Mouse (Mus musculus) midbrain, embryonic 10.5 days (tissue): ENCODE measurements around the gene Nsun4. TPM values are rescaled to one million over a fixed set of nuclear protein-coding genes. Genes with fewer than 3 reads are reported as not detected.

Experiments
- DNase-seq: peaks from one replicate; pipeline ENCODE4 v3.0.0-alpha.2; 2017; ENCODE audit warnings: low spot score
- H3K27ac ChIP-seq: fragments of 300-500 bp; sonication (generic); replicated peaks from 2 replicates; pipeline ENCODE4 v1.5.1; 2016; ENCODE audit warnings: mild to moderate bottlenecking
- H3K27me3 ChIP-seq: fragments of 300-500 bp; sonication (generic); 2 replicates; pipeline ENCODE4 v1.6.1; 2016; ENCODE audit warnings: low read depth, mild to moderate bottlenecking; ENCODE audit not compliant: poor library complexity, severe bottlenecking
- H3K36me3 ChIP-seq: fragments of 300-500 bp; sonication (generic); 2 replicates; pipeline ENCODE4 v1.6.1; 2016; ENCODE audit warnings: mild to moderate bottlenecking, moderate library complexity
- H3K4me1 ChIP-seq: fragments of 300-500 bp; sonication (generic); 2 replicates; pipeline ENCODE4 v1.6.1; 2016
- H3K4me3 ChIP-seq: fragments of 300-500 bp; sonication (generic); 2 replicates; pipeline ENCODE4 v1.5.1; 2016; ENCODE audit warnings: mild to moderate bottlenecking, moderate library complexity
- H3K9me3 ChIP-seq: fragments of 300-500 bp; sonication (generic); replicated peaks from 2 replicates; pipeline ENCODE4 v1.6.1; 2016; ENCODE audit warnings: mild to moderate bottlenecking
- WGBS: fragments of 180-500 bp; shearing (Covaris S2); methylation state at CpG from one replicate; pipeline ENCODE4 v1.1.7; 2016; 5-methylcytosine and 5-hydroxymethylcytosine counted together
- polyA plus RNA-seq: library from polyadenylated mRNA; unstranded; fragments of >200 nt; fragmentation: Nextera tagmentation; extraction: Ambion mirVana; gene quantifications from 2 replicates; pipeline ENCODE4 v1.2.1, GENCODE M21; 2016

Gene Nsun4
- polyA plus RNA-seq, 1 experiment from 2014 or later: 20.4 TPM

GRCm38 (mm10) chr4:116032906-116033305 is 20.8 kb downstream of the Nsun4 start:
- WGBS: 90% methylated on average over 9 of the region's 9 CpGs
- DNase-seq: no peak

GRCm38 (mm10) chr4:116017902-116018746 is 35.6 kb downstream of the Nsun4 start, which contains the start of gene Faah:
Gene Faah (minus strand): TSS chr4:116017926.
- Histone ChIP-seq H3K4me1 (peaks cover 26% of the 10 kb centered on the region), H3K9me3 (no peaks in the 10 kb centered on the region), H3K36me3 (no peaks in the 10 kb centered on the region), H3K27ac (peak within 1 kb of the TSS; percentile 84), H3K4me3 (peak within 1 kb of the TSS; percentile 79), H3K27me3 (peaks cover 81% of the 10 kb centered on the region)
- DNase-seq: no peak
- 6% methylated on average over 18 of the region's 18 CpGs for WGBS

More at GRCm38 (mm10) chr4:116032906-116033305, 20.8 kb downstream of the Nsun4 start:
- H3K36me3 ChIP-seq: peaks cover 55% of the 10 kb centered on the region
- no peaks in the 10 kb centered on the region for H3K4me1 ChIP-seq
- H3K27ac ChIP-seq: no peak overlapping the region
- H3K27me3 ChIP-seq: no peaks in the 10 kb centered on the region
- H3K9me3 ChIP-seq: no peaks in the 10 kb centered on the region
- no peak overlapping the region for H3K4me3 ChIP-seq

GRCm38 (mm10) chr4:116017300-116017901 is 36.3 kb downstream of the Nsun4 start:
- H3K4me3 ChIP-seq: peak overlapping the region; percentile 79
- peak overlapping the region; percentile 84 for H3K27ac ChIP-seq
- WGBS: under 1% methylated on average over 60 of the region's 60 CpGs
- H3K27me3 ChIP-seq: peaks cover 78% of the 10 kb centered on the region
- DNase-seq: peak; percentile 89
- peaks cover 26% of the 10 kb centered on the region for H3K4me1 ChIP-seq
- no peaks in the 10 kb centered on the region for H3K36me3 ChIP-seq
- H3K9me3 ChIP-seq: no peaks in the 10 kb centered on the region

GRCm38 (mm10) chr4:116016862-116017299 is 36.8 kb downstream of the Nsun4 start:
- H3K27ac ChIP-seq: peak overlapping the region; percentile 84
- H3K4me1 ChIP-seq: peaks cover 26% of the 10 kb centered on the region
- 11% methylated on average over 16 of the region's 16 CpGs for WGBS
- H3K36me3 ChIP-seq: no peaks in the 10 kb centered on the region
- DNase-seq: no peak
- H3K27me3 ChIP-seq: peaks cover 74% of the 10 kb centered on the region
- no peaks in the 10 kb centered on the region for H3K9me3 ChIP-seq
- H3K4me3 ChIP-seq: peak overlapping the region; percentile 79

- H3K27me3 ChIP-seq: peaks cover 74% of the 10 kb centered on the region
- WGBS: 69% methylated on average over 3 of the region's 3 CpGs
Measured at GRCm38 (mm10) chr4:116016396-116016795, 37.3 kb downstream of the Nsun4 start.

GRCm38 (mm10) chr4:116015996-116016395 is 37.7 kb downstream of the Nsun4 start:
- WGBS: 73% methylated on average over 8 of the region's 8 CpGs
- peaks cover 74% of the 10 kb centered on the region for H3K27me3 ChIP-seq

More at GRCm38 (mm10) chr4:116016396-116016795, 37.3 kb downstream of the Nsun4 start:
- H3K4me3 ChIP-seq: peak overlapping the region; percentile 79
- H3K27ac ChIP-seq: no peak overlapping the region
- DNase-seq: no peak
- H3K9me3 ChIP-seq: no peaks in the 10 kb centered on the region
- H3K4me1 ChIP-seq: peaks cover 26% of the 10 kb centered on the region
- no peaks in the 10 kb centered on the region for H3K36me3 ChIP-seq

GRCm38 (mm10) chr4:116015502-116015901 is 38.2 kb downstream of the Nsun4 start:
- no peaks in the 10 kb centered on the region for H3K9me3 ChIP-seq
- WGBS: 85% methylated on average over 5 of the region's 5 CpGs
- DNase-seq: no peak
- peaks cover 26% of the 10 kb centered on the region for H3K4me1 ChIP-seq
- H3K27ac ChIP-seq: no peak overlapping the region
- no peak overlapping the region for H3K4me3 ChIP-seq
- no peaks in the 10 kb centered on the region for H3K36me3 ChIP-seq
- peaks cover 74% of the 10 kb centered on the region for H3K27me3 ChIP-seq

More at GRCm38 (mm10) chr4:116015996-116016395, 37.7 kb downstream of the Nsun4 start:
- Histone ChIP-seq H3K27ac (no peak overlapping the region), H3K4me1 (peaks cover 26% of the 10 kb centered on the region), H3K9me3 (no peaks in the 10 kb centered on the region), H3K4me3 (no peak overlapping the region), H3K36me3 (no peaks in the 10 kb centered on the region)
- DNase-seq: no peak

- Histone ChIP-seq H3K27me3 (peaks cover 46% of the 10 kb centered on the region), H3K27ac (no peak overlapping the region), H3K9me3 (no peaks in the 10 kb centered on the region), H3K36me3 (no peaks in the 10 kb centered on the region), H3K4me1 (no peaks in the 10 kb centered on the region), H3K4me3 (no peak overlapping the region)
- WGBS: 83% methylated on average over 8 of the region's 8 CpGs
- DNase-seq: no peak
Measured at GRCm38 (mm10) chr4:116010186-116010585, 43.5 kb downstream of the Nsun4 start.

- Histone ChIP-seq H3K9me3 (no peaks in the 10 kb centered on the region), H3K4me3 (no peak overlapping the region), H3K27me3 (peaks cover 27% of the 10 kb centered on the region), H3K27ac (no peak overlapping the region), H3K4me1 (peaks cover 8% of the 10 kb centered on the region), H3K36me3 (no peaks in the 10 kb centered on the region)
- WGBS: 69% methylated on average over 4 of the region's 4 CpGs
- DNase-seq: no peak
Measured at GRCm38 (mm10) chr4:116001206-116001605, 52.5 kb downstream of the Nsun4 start.

GRCm38 (mm10) chr4:116000671-116001070 is 53.0 kb downstream of the Nsun4 start:
- no peak for DNase-seq
- no peaks in the 10 kb centered on the region for H3K36me3 ChIP-seq
- WGBS: 45% methylated on average over 6 of the region's 6 CpGs
- no peak overlapping the region for H3K4me3 ChIP-seq
- peaks cover 26% of the 10 kb centered on the region for H3K27me3 ChIP-seq
- peaks cover 8% of the 10 kb centered on the region for H3K4me1 ChIP-seq
- H3K27ac ChIP-seq: no peak overlapping the region
- H3K9me3 ChIP-seq: no peaks in the 10 kb centered on the region

GRCm38 (mm10) chr4:115996729-115997128 is 56.9 kb downstream of the Nsun4 start:
- H3K27me3 ChIP-seq: no peaks in the 10 kb centered on the region; the same call in 1 of the 2 replicates
- H3K9me3 ChIP-seq: no peaks in the 10 kb centered on the region; the same call in 1 of the 2 replicates
- DNase-seq: no peak
- no peaks in the 10 kb centered on the region; the same call in 1 of the 2 replicates for H3K4me1 ChIP-seq
- no peak overlapping the region for H3K4me3 ChIP-seq
- H3K36me3 ChIP-seq: no peaks in the 10 kb centered on the region
- H3K27ac ChIP-seq: no peak overlapping the region
- 80% methylated on average over 4 of the region's 4 CpGs for WGBS

- Histone ChIP-seq H3K9me3 (peaks cover 5% of the 10 kb centered on the region; the same call in 1 of the 2 replicates), H3K27me3 (no peaks in the 10 kb centered on the region), H3K4me3 (no peak overlapping the region), H3K36me3 (no peaks in the 10 kb centered on the region), H3K27ac (no peak overlapping the region), H3K4me1 (no peaks in the 10 kb centered on the region)
- DNase-seq: no peak
- WGBS: 85% methylated on average over 2 of the region's 2 CpGs
Measured at GRCm38 (mm10) chr4:115995376-115995730, 58.3 kb downstream of the Nsun4 start.
